Mouse (Mus musculus) heart, embryonic 15.5 days (tissue): ENCODE results near the gene Tssk2. TPM values are rescaled to one million over a fixed set of nuclear protein-coding genes. Genes with fewer than 3 reads are reported as not detected.

Experiments
- ATAC-seq: fragments of 200-750 bp; cut with Nextera tagmentation; replicated peaks from 2 replicates; pipeline ENCODE4 v1.8.0; 2017; ENCODE audit warnings: low read depth, moderate TSS enrichment; ENCODE audit not compliant: insufficient number of reproducible peaks, insufficient read depth, low FRiP score
- H3K27ac ChIP-seq: fragments of 300-500 bp; sonication (generic); 2 replicates; pipeline ENCODE4 v1.5.1; 2015; ENCODE audit warnings: mild to moderate bottlenecking, inconsistent platforms
- H3K27me3 ChIP-seq: fragments of 300-500 bp; sonication (generic); 2 replicates; pipeline ENCODE4 v1.6.1; 2015; ENCODE audit warnings: inconsistent platforms
- H3K36me3 ChIP-seq: fragments of 300-500 bp; sonication (generic); 2 replicates; pipeline ENCODE4 v1.6.1; 2015; ENCODE audit warnings: mild to moderate bottlenecking, inconsistent platforms
- H3K4me1 ChIP-seq: fragments of 300-500 bp; sonication (generic); replicated peaks from 2 replicates; pipeline ENCODE4 v1.6.1; 2015; ENCODE audit warnings: inconsistent platforms
- H3K4me2 ChIP-seq: fragments of 300-500 bp; sonication (generic); 2 replicates; pipeline ENCODE4 v1.6.1; 2015; ENCODE audit warnings: inconsistent platforms, mild to moderate bottlenecking, moderate library complexity
- H3K4me3 ChIP-seq: fragments of 300-500 bp; sonication (generic); 2 replicates; pipeline ENCODE4 v1.5.1; 2015; ENCODE audit warnings: mild to moderate bottlenecking, inconsistent platforms
- H3K9ac ChIP-seq: fragments of 300-500 bp; sonication (generic); 2 replicates; pipeline ENCODE4 v1.6.1; 2015; ENCODE audit warnings: mild to moderate bottlenecking, inconsistent platforms
- H3K9me3 ChIP-seq: fragments of 300-500 bp; sonication (generic); replicated peaks from 2 replicates; pipeline ENCODE4 v1.6.1; 2016; ENCODE audit warnings: inconsistent platforms
- WGBS: fragments of 180-500 bp; shearing (Covaris S2); methylation state at CpG from one replicate; pipeline ENCODE4 v1.1.7; 2015; ENCODE audit warnings: mixed read lengths; 5-methylcytosine and 5-hydroxymethylcytosine counted together
- polyA plus RNA-seq: library from polyadenylated mRNA; unstranded; fragments of >200 nt; fragmentation: Nextera tagmentation; extraction: Ambion mirVana; gene quantifications from 2 replicates; pipeline ENCODE4 v1.2.1, GENCODE M21; 2015

The Tssk2 gene
- not detected in 2 replicates for polyA plus RNA-seq

- Histone ChIP-seq H3K9me3 (no peaks in the 10 kb centered on the region), H3K27ac (no peak within 1 kb of the TSS), H3K27me3 (no peaks in the 10 kb centered on the region), H3K36me3 (peaks cover 47% of the 10 kb centered on the region), H3K4me1 (no peaks in the 10 kb centered on the region), H3K9ac (no peak within 1 kb of the TSS), H3K4me2 (no peak within 1 kb of the TSS), H3K4me3 (no peak within 1 kb of the TSS)
- 88% methylated on average over 14 of the region's 14 CpGs for WGBS
- ATAC-seq = no peak
Observed at GRCm38 (mm10) chr16:17898462-17898861, at the start of gene Tssk2, which contains the start of gene Dgcr2. Gene Tssk2 (plus strand): TSS chr16:17898637. Gene Dgcr2 (minus strand): TSS chr16:17898562.

GRCm38 (mm10) chr16:17848928-17849327, 49.5 kb upstream of the Tssk2 start:
- Histone ChIP-seq H3K36me3 (peaks cover 75% of the 10 kb centered on the region), H3K27me3 (no peaks in the 10 kb centered on the region), H3K9ac (no peak overlapping the region), H3K4me1 (no peaks in the 10 kb centered on the region), H3K9me3 (no peaks in the 10 kb centered on the region), H3K4me3 (no peak overlapping the region), H3K4me2 (no peak overlapping the region), H3K27ac (no peak overlapping the region)
- no peak for ATAC-seq
- WGBS = 24% methylated on average over 1 of the region's 1 CpGs

- no peaks in the 10 kb centered on the region for H3K9me3 ChIP-seq
- no peak overlapping the region for H3K27ac ChIP-seq
- no peak for ATAC-seq
- no peak overlapping the region for H3K9ac ChIP-seq
- H3K36me3 ChIP-seq = peaks cover 75% of the 10 kb centered on the region
- no peak overlapping the region for H3K4me3 ChIP-seq
- no peak overlapping the region for H3K4me2 ChIP-seq
- WGBS = 73% methylated on average over 6 of the region's 6 CpGs
- no peaks in the 10 kb centered on the region for H3K4me1 ChIP-seq
- no peaks in the 10 kb centered on the region for H3K27me3 ChIP-seq
Observed at GRCm38 (mm10) chr16:17849486-17849885, 49.0 kb upstream of the Tssk2 start.

GRCm38 (mm10) chr16:17851331-17851730, 47.1 kb upstream of the Tssk2 start:
- WGBS = 96% methylated on average over 5 of the region's 5 CpGs
- ATAC-seq = no peak
- H3K4me3 ChIP-seq = no peak overlapping the region
- H3K4me2 ChIP-seq = no peak overlapping the region
- no peaks in the 10 kb centered on the region for H3K9me3 ChIP-seq
- no peaks in the 10 kb centered on the region for H3K27me3 ChIP-seq
- H3K36me3 ChIP-seq = peaks cover 73% of the 10 kb centered on the region
- H3K9ac ChIP-seq = no peak overlapping the region
- H3K4me1 ChIP-seq = no peaks in the 10 kb centered on the region
- no peak overlapping the region for H3K27ac ChIP-seq

- Histone ChIP-seq H3K27me3 (no peaks in the 10 kb centered on the region), H3K9me3 (no peaks in the 10 kb centered on the region), H3K4me3 (no peak overlapping the region), H3K4me1 (no peaks in the 10 kb centered on the region), H3K4me2 (no peak overlapping the region), H3K9ac (no peak overlapping the region), H3K27ac (no peak overlapping the region), H3K36me3 (peaks cover 75% of the 10 kb centered on the region)
- WGBS = 91% methylated on average over 1 of the region's 1 CpGs
- no peak for ATAC-seq
Observed at GRCm38 (mm10) chr16:17851860-17852259, 46.6 kb upstream of the Tssk2 start.

GRCm38 (mm10) chr16:17853263-17853662, 45.2 kb upstream of the Tssk2 start:
- H3K4me3 ChIP-seq = no peak overlapping the region
- peaks cover 80% of the 10 kb centered on the region for H3K36me3 ChIP-seq
- 82% methylated on average over 2 of the region's 2 CpGs for WGBS
- ATAC-seq = no peak
- H3K27me3 ChIP-seq = no peaks in the 10 kb centered on the region
- no peak overlapping the region for H3K27ac ChIP-seq
- H3K9ac ChIP-seq = no peak overlapping the region
- no peaks in the 10 kb centered on the region for H3K4me1 ChIP-seq
- no peak overlapping the region for H3K4me2 ChIP-seq
- no peaks in the 10 kb centered on the region for H3K9me3 ChIP-seq

GRCm38 (mm10) chr16:17857157-17857556, 41.3 kb upstream of the Tssk2 start:
- H3K27me3 ChIP-seq = no peaks in the 10 kb centered on the region
- no peaks in the 10 kb centered on the region for H3K4me1 ChIP-seq
- H3K4me3 ChIP-seq = no peak overlapping the region
- no peaks in the 10 kb centered on the region for H3K9me3 ChIP-seq
- no peak overlapping the region for H3K27ac ChIP-seq
- no peak for ATAC-seq
- peaks cover 64% of the 10 kb centered on the region for H3K36me3 ChIP-seq
- H3K9ac ChIP-seq = no peak overlapping the region
- no peak overlapping the region for H3K4me2 ChIP-seq
- 87% methylated on average over 7 of the region's 7 CpGs for WGBS

GRCm38 (mm10) chr16:17858592-17858991, 39.8 kb upstream of the Tssk2 start:
- no peak for ATAC-seq
- Histone ChIP-seq H3K4me2 (no peak overlapping the region), H3K27me3 (no peaks in the 10 kb centered on the region), H3K36me3 (peaks cover 54% of the 10 kb centered on the region), H3K4me3 (no peak overlapping the region), H3K9me3 (no peaks in the 10 kb centered on the region), H3K9ac (no peak overlapping the region), H3K4me1 (no peaks in the 10 kb centered on the region), H3K27ac (no peak overlapping the region)

- no peaks in the 10 kb centered on the region for H3K27me3 ChIP-seq
- H3K4me2 ChIP-seq = no peak overlapping the region
- ATAC-seq = no peak
- H3K36me3 ChIP-seq = 0 out of 2 replicates have a peak, but pooled peaks cover 7% of the 10 kb centered on the region
- H3K9me3 ChIP-seq = no peaks in the 10 kb centered on the region
- H3K4me3 ChIP-seq = no peak overlapping the region
- WGBS = 85% methylated on average over 2 of the region's 2 CpGs
- no peak overlapping the region for H3K27ac ChIP-seq
- no peaks in the 10 kb centered on the region; the same call in 1 of the 2 replicates for H3K4me1 ChIP-seq
- no peak overlapping the region for H3K9ac ChIP-seq
Observed at GRCm38 (mm10) chr16:17865293-17865692, 33.1 kb upstream of the Tssk2 start.

GRCm38 (mm10) chr16:17865770-17866169, 32.7 kb upstream of the Tssk2 start:
- ATAC-seq = no peak
- 74% methylated on average over 6 of the region's 6 CpGs for WGBS
- H3K36me3 ChIP-seq = 0 out of 2 replicates have a peak, but pooled peaks cover 8% of the 10 kb centered on the region

GRCm38 (mm10) chr16:17871248-17871647, 27.2 kb upstream of the Tssk2 start:
- H3K4me3 ChIP-seq = no peak overlapping the region
- ATAC-seq = no peak
- peaks cover 36% of the 10 kb centered on the region for H3K4me1 ChIP-seq
- H3K4me2 ChIP-seq = no peak overlapping the region
- H3K9me3 ChIP-seq = no peaks in the 10 kb centered on the region
- no peaks in the 10 kb centered on the region for H3K27me3 ChIP-seq
- no peak overlapping the region for H3K9ac ChIP-seq
- 42% methylated on average over 5 of the region's 5 CpGs for WGBS
- H3K27ac ChIP-seq = no peak overlapping the region
- peaks cover 14% of the 10 kb centered on the region; the same call in 1 of the 2 replicates for H3K36me3 ChIP-seq

More at GRCm38 (mm10) chr16:17865770-17866169, 32.7 kb upstream of the Tssk2 start:
- Histone ChIP-seq H3K27me3 (no peaks in the 10 kb centered on the region), H3K9me3 (no peaks in the 10 kb centered on the region), H3K4me2 (no peak overlapping the region), H3K9ac (no peak overlapping the region), H3K4me1 (peaks cover under 1% of the 10 kb centered on the region; the same call in 1 of the 2 replicates), H3K27ac (no peak overlapping the region), H3K4me3 (no peak overlapping the region)

GRCm38 (mm10) chr16:17872995-17873394, 25.4 kb upstream of the Tssk2 start:
- Histone ChIP-seq H3K9ac (no peak overlapping the region), H3K27ac (peak overlapping the region; percentile 17), H3K4me2 (no peak overlapping the region), H3K4me1 (peaks cover 36% of the 10 kb centered on the region), H3K36me3 (peaks cover 11% of the 10 kb centered on the region; the same call in 1 of the 2 replicates), H3K27me3 (no peaks in the 10 kb centered on the region), H3K9me3 (no peaks in the 10 kb centered on the region), H3K4me3 (no peak overlapping the region)
- no peak for ATAC-seq
- WGBS = 21% methylated on average over 4 of the region's 4 CpGs
